Mouse (Mus musculus): ENCODE results near the gene Espn.

- no peak for TF ChIP-seq CTCF (IDR thresholded peaks at IDR 0.05)
- TF ChIP-seq EP300 (IDR thresholded peaks at IDR 0.05), result no peak
These were observed 26.9 kb upstream of the Espn start for GRCm38 (mm10) chr4:152178916-152179705.

All from lung, postnatal 0 days (tissue).